Mouse (Mus musculus): ENCODE results near the gene Dse. TPM values are rescaled to one million over a fixed set of nuclear protein-coding genes. Genes with fewer than 3 reads are reported as not detected.
A peak's percentile ranks its signal among the peaks of the same experiment; 100 is the strongest.

Gene Dse
- total RNA-seq, 2 experiments from 2014 or later = 2.9 to 5.1 TPM

GRCm38 (mm10) chr10:34205825-34206224 is 1.7 kb downstream of the Dse start:
- no peak for DNase-seq (ENCODE audit: low spot score)

- DNase-seq (ENCODE audit: low spot score) = peak; percentile 47
Observed at GRCm38 (mm10) chr10:34200689-34201088, 6.8 kb downstream of the Dse start.

GRCm38 (mm10) chr10:34198574-34198973 is 8.9 kb downstream of the Dse start:
- DNase-seq (ENCODE audit: low spot score) = no peak

- DNase-seq (ENCODE audit: low spot score) = no peak
Observed at GRCm38 (mm10) chr10:34198061-34198460, 9.5 kb downstream of the Dse start.

DNA sequence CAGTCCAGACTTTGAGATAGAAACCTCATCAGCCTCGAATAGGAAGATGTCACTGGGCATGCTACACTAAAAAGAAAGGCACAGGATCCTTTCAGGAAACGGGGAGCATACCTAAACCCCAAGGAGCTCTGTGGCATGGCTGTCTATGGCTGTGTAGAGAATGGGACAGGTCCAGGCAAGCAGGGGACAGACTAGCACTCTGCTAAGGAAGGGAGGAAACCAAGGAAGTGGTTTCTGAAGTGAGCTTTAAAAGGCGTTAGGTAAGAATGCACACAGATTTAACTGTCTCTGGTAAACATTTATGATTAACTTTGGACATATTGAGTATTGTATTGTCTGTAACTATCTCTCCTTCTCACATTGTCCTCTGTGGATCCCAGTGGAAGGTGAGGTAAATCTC is 10.2 kb downstream of the Dse start:
- DNase-seq (ENCODE audit: low spot score) = no peak

- no peak for DNase-seq (ENCODE audit: low spot score)
Observed at GRCm38 (mm10) chr10:34194957-34195356, 12.6 kb downstream of the Dse start.

DNA sequence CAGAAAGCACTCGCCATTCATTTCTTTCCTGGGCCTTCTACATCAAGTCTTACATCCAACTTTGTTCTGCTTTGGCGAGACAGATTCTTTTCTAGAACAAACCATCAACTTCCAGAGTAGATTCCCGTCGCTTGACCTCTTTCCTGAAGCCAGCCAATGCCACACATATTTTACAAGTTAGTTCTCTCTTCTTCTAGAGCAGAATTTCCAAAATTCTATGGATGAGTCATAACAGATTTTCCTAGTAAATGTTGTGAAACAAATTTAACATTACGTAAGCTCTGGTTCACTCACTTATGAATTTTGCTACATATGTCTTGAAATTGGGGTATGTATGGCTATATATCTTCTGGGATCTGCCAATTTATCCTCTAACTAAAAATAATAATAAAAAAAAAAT is 13.0 kb downstream of the Dse start:
- no peak for DNase-seq (ENCODE audit: low spot score)

- DNase-seq (ENCODE audit: low spot score) = no peak
Observed at GRCm38 (mm10) chr10:34186571-34187260, 20.8 kb downstream of the Dse start.

GRCm38 (mm10) chr10:34185556-34185955 is 22.0 kb downstream of the Dse start:
- DNase-seq (ENCODE audit: low spot score) = no peak

- DNase-seq (ENCODE audit: low spot score) = no peak
Observed at GRCm38 (mm10) chr10:34184956-34185355, 22.6 kb downstream of the Dse start.

DNA sequence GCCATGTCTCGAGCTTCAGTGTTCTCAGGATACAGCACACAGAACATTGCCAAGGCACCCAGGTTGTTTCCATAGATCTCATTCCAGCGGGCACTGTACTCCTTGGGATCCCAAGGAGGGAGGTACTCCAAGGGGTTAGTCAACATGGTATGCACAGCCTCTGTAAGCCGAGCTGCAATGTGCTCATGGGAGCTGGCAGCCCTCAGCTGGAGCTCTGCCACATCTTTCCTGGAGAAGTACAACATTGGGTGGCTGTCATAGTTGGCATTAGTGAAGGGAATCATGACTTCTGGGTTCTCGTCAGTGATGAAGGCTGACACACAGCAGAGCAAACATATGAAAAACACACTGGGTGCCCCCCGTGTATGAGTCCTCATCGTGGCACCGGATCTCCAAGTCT is 23.8 kb downstream of the Dse start:
- DNase-seq (ENCODE audit: low spot score) = peak; percentile 42

GRCm38 (mm10) chr10:34175870-34176606 is 31.5 kb downstream of the Dse start:
- no peak for DNase-seq (ENCODE audit: low spot score)

DNA sequence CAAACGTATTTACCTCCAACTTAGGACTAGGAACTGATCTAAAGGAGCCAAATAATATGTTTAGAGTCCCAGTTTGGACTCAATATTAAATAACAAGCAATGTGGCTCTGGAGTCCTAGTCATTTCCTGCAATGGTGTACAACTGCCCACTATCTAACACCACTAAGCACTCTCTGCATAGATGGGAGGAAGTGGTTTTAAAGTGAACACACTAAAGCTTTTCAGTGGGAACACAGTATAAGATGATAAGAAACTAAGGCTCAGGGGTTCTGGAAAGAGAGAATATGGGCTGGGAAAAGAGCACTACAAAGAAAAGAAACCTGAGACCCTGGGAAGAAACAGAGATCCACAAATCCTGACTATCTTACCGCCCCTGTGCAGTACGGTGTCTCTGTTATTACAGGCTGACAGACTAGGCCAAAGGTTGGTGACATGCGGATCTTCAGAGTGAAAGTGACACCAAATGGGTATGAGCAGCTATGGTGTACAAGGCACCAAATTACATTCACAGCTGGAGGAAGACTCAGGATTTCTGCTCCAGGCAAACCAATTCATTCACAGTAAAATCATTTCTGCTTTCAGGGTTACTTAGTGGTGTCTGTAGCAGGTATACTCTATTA is 34.7 kb downstream of the Dse start:
- no peak for DNase-seq (ENCODE audit: low spot score)

GRCm38 (mm10) chr10:34171660-34172059 is 35.9 kb downstream of the Dse start:
- no peak for DNase-seq (ENCODE audit: low spot score)

- no peak for DNase-seq (ENCODE audit: low spot score)
Observed at GRCm38 (mm10) chr10:34171191-34171590, 36.3 kb downstream of the Dse start.

- no peak for DNase-seq (ENCODE audit: low spot score)
Observed at GRCm38 (mm10) chr10:34166971-34167370, 40.5 kb downstream of the Dse start.

DNA sequence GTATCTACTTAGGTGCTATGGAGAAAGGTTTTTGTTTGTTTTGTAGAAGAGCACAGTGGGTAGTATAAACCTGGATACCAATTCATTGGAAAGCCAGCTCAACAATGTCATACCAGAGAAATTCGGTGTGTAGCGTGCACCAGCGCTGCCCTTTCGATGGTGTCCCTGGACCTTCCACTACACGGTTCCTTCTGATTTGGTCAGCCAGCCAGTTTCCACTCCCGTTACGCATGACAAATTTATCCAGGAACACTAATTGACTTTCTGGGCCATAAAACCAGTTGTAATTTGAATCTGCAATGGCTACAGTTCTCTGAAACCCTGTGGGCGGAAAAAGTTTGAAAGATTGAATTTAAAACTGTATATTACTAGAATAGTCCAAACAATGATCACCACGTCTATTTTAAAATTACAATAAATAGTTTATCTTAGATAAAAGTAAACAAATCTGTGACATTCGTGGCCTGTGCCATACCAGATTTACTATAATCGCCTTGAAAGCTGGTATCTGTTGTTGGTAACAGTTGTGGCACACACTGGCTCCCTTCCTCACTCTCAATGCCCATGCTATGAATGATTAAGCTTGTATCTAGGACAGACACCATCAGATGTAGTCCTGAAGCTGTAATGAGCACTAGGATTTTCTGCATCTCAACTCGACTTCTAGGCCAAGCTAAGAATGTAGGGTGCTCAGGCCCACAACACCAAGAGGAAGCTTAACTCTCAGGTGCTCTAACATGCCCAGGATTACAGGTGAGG is 51.5 kb downstream of the Dse start:
- no peak for DNase-seq (ENCODE audit: low spot score)

DNA sequence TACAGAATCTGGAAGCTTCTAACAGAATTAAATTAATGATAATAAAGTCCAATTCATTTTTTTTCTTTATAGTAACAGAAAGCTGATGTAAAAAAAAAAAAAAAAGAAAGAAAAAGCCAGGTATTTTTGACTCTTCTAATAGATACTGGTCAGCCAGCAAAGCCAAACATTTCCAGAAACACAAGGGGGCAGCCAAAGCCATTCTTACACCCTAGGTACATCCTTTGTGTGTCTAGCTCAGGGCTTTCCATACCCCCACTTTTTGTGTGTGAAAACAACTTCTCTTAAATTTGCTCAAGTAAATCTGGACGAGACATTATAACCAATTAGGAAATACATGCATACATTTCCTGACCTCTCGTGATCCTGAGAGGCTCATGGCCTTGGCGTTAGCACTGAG is 55.7 kb downstream of the Dse start:
- DNase-seq (ENCODE audit: low spot score) = no peak

DNA sequence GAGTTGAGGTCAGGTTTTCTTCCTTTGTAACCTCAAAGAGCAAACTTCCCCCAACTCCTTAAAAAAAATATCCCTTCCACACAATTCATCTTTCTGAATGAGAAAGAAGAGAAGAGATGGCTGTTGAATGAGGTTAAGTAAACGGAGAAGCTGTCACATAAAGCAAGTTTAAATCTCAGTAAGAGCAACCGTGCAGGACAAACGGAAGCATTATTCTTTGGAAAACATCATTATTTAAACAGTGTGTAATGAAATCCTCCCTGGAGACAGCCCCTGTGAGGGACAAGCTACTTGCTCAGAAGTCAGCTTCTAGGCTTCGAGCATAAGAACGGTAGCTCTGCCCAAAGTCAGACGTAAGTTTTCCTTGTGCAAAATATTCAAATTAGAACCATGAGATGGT is 57.1 kb downstream of the Dse start:
- no peak for DNase-seq (ENCODE audit: low spot score)

- no peak for DNase-seq (ENCODE audit: low spot score)
Observed at GRCm38 (mm10) chr10:34149772-34150171, 57.7 kb downstream of the Dse start.

- DNase-seq (ENCODE audit: low spot score) = no peak
Observed at GRCm38 (mm10) chr10:34141693-34142092, 65.8 kb downstream of the Dse start.

DNA sequence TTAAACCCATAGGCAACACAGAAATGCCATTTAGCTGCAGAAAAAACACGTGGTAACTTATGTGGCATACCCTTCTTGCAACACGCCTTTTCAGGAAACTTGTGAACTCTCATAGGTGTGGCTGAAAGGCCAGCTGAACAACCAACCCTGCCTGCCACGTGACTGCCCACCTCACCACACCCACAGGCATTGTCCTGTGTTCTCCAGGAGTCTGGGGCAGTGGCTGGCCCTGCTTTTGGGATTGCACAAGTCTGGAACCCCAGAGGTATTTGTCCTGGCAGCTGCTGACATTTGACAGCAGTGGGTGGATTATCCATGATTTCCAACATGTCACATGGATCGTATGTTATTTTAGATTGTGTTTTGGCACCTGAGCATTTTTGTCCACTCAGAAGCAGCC is 67.7 kb downstream of the Dse start:
- DNase-seq (ENCODE audit: low spot score) = no peak

Data from gastrocnemius, adult 18-20 months (tissue).